Mouse (Mus musculus): ENCODE measurements at regions not wholly inside any gene's neighbourhood (a gene's known extent, or its start where the extent isn't known, plus 50 kb on each side); places are given as distances from the start of the nearest gene placed in this dataset.
A peak's percentile ranks its signal among the peaks of the same experiment; 100 is the strongest.

- H3K4me1 ChIP-seq (ENCODE audit: control insufficient read depth in 2 of 2, insufficient read depth in 2 of 2, low read length in 2 of 2) = peaks cover 7 to 13% of the 10 kb centered on the region in 2 experiments
- no peak overlapping the region for H3K9ac ChIP-seq (ENCODE audit: low read length)
- peak overlapping the region; percentile 48 for H3K4me2 ChIP-seq (ENCODE audit: low read length)
- no peak; the same call in 1 of the 2 replicates for ATAC-seq (ENCODE audit: insufficient number of reproducible peaks, insufficient read depth, low FRiP score, low read depth)
- H3K36me3 ChIP-seq (ENCODE audit: control insufficient read depth, insufficient read depth, low read length) = no peaks in the 10 kb centered on the region
- WGBS = 37% methylated on average over 12 of the region's 12 CpGs
- peak overlapping the region; percentile 81 to 85 for H3K27ac ChIP-seq (replicated peaks in 1 of 2; ENCODE audit: control insufficient read depth in 1 of 2, insufficient read depth in 1 of 2, low read depth in 2 of 2, low read length in 2 of 2)
- no peaks in the 10 kb centered on the region for H3K9me3 ChIP-seq (ENCODE audit: control insufficient read depth, low read length)
- H3K27me3 ChIP-seq (ENCODE audit: control insufficient read depth, insufficient read depth, low read length) = no peaks in the 10 kb centered on the region
- no peak overlapping the region for H3K4me3 ChIP-seq (ENCODE audit: control insufficient read depth in 1 of 2, insufficient read depth in 1 of 2, low read depth in 1 of 2, low read length in 2 of 2)
Observed at GRCm38 (mm10) chr3:56485550-56486400, 302.3 kb upstream of the Nbea start.

GRCm38 (mm10) chr3:56484096-56484495, 300.6 kb upstream of the Nbea start:
- H3K36me3 ChIP-seq (ENCODE audit: control insufficient read depth, insufficient read depth, low read length) = no peaks in the 10 kb centered on the region
- no peak overlapping the region for H3K27ac ChIP-seq (replicated peaks in 1 of 2; ENCODE audit: control insufficient read depth in 1 of 2, insufficient read depth in 1 of 2, low read depth in 2 of 2, low read length in 2 of 2)
- H3K4me2 ChIP-seq (ENCODE audit: low read length) = no peak overlapping the region
- H3K9ac ChIP-seq (ENCODE audit: low read length) = no peak overlapping the region
- WGBS = 91% methylated on average over 8 of the region's 8 CpGs
- no peak for ATAC-seq (ENCODE audit: insufficient number of reproducible peaks, insufficient read depth, low FRiP score, low read depth)
- H3K9me3 ChIP-seq (ENCODE audit: control insufficient read depth, low read length) = no peaks in the 10 kb centered on the region
- peaks cover 7 to 13% of the 10 kb centered on the region in 2 experiments for H3K4me1 ChIP-seq (ENCODE audit: control insufficient read depth in 2 of 2, insufficient read depth in 2 of 2, low read length in 2 of 2)
- no peak overlapping the region for H3K4me3 ChIP-seq (ENCODE audit: control insufficient read depth in 1 of 2, insufficient read depth in 1 of 2, low read depth in 1 of 2, low read length in 2 of 2)
- H3K27me3 ChIP-seq (ENCODE audit: control insufficient read depth, insufficient read depth, low read length) = no peaks in the 10 kb centered on the region

GRCm38 (mm10) chr3:56483370-56483769, 299.9 kb upstream of the Nbea start:
- Histone ChIP-seq H3K27ac (replicated peaks in 1 of 2; ENCODE audit: control insufficient read depth in 1 of 2, insufficient read depth in 1 of 2, low read depth in 2 of 2, low read length in 2 of 2) (no peak overlapping the region), H3K4me1 (ENCODE audit: control insufficient read depth in 2 of 2, insufficient read depth in 2 of 2, low read length in 2 of 2) (peaks cover 5 to 13% of the 10 kb centered on the region in 2 experiments), H3K4me3 (ENCODE audit: control insufficient read depth in 1 of 2, insufficient read depth in 1 of 2, low read depth in 1 of 2, low read length in 2 of 2) (no peak overlapping the region), H3K9ac (ENCODE audit: low read length) (no peak overlapping the region), H3K36me3 (ENCODE audit: control insufficient read depth, insufficient read depth, low read length) (no peaks in the 10 kb centered on the region), H3K4me2 (ENCODE audit: low read length) (no peak overlapping the region), H3K27me3 (ENCODE audit: control insufficient read depth, insufficient read depth, low read length) (no peaks in the 10 kb centered on the region), H3K9me3 (ENCODE audit: control insufficient read depth, low read length) (no peaks in the 10 kb centered on the region)
- no peak for ATAC-seq (ENCODE audit: insufficient number of reproducible peaks, insufficient read depth, low FRiP score, low read depth)
- 78% methylated on average over 4 of the region's 4 CpGs for WGBS

GRCm38 (mm10) chr3:56479529-56479928, 296.0 kb upstream of the Nbea start:
- no peak overlapping the region for H3K9ac ChIP-seq (ENCODE audit: low read length)
- no peaks in the 10 kb centered on the region for H3K9me3 ChIP-seq (ENCODE audit: control insufficient read depth, low read length)
- no peak for ATAC-seq (ENCODE audit: insufficient number of reproducible peaks, insufficient read depth, low FRiP score, low read depth)
- 81% methylated on average over 1 of the region's 1 CpGs for WGBS
- no peaks in the 10 kb centered on the region for H3K36me3 ChIP-seq (ENCODE audit: control insufficient read depth, insufficient read depth, low read length)
- no peaks in the 10 kb centered on the region for H3K4me1 ChIP-seq (ENCODE audit: control insufficient read depth in 2 of 2, insufficient read depth in 2 of 2, low read length in 2 of 2)
- H3K4me3 ChIP-seq (ENCODE audit: control insufficient read depth in 1 of 2, insufficient read depth in 1 of 2, low read depth in 1 of 2, low read length in 2 of 2) = no peak overlapping the region
- H3K27ac ChIP-seq (replicated peaks in 1 of 2; ENCODE audit: control insufficient read depth in 1 of 2, insufficient read depth in 1 of 2, low read depth in 2 of 2, low read length in 2 of 2) = no peak overlapping the region
- no peaks in the 10 kb centered on the region for H3K27me3 ChIP-seq (ENCODE audit: control insufficient read depth, insufficient read depth, low read length)
- no peak overlapping the region for H3K4me2 ChIP-seq (ENCODE audit: low read length)

- Histone ChIP-seq H3K9ac (ENCODE audit: low read length) (no peak overlapping the region), H3K27ac (replicated peaks in 1 of 2; ENCODE audit: control insufficient read depth in 1 of 2, insufficient read depth in 1 of 2, low read depth in 2 of 2, low read length in 2 of 2) (no peak overlapping the region), H3K4me1 (ENCODE audit: control insufficient read depth in 2 of 2, insufficient read depth in 2 of 2, low read length in 2 of 2) (no peaks in the 10 kb centered on the region), H3K4me3 (ENCODE audit: control insufficient read depth in 1 of 2, insufficient read depth in 1 of 2, low read depth in 1 of 2, low read length in 2 of 2) (no peak overlapping the region), H3K9me3 (ENCODE audit: control insufficient read depth, low read length) (no peaks in the 10 kb centered on the region), H3K36me3 (ENCODE audit: control insufficient read depth, insufficient read depth, low read length) (no peaks in the 10 kb centered on the region), H3K4me2 (ENCODE audit: low read length) (no peak overlapping the region), H3K27me3 (ENCODE audit: control insufficient read depth, insufficient read depth, low read length) (no peaks in the 10 kb centered on the region)
- ATAC-seq (ENCODE audit: insufficient number of reproducible peaks, insufficient read depth, low FRiP score, low read depth) = no peak
- 63% methylated on average over 6 of the region's 6 CpGs for WGBS
Observed at GRCm38 (mm10) chr3:56478544-56479140, 295.1 kb upstream of the Nbea start.

GRCm38 (mm10) chr3:56475529-56476527, 292.3 kb upstream of the Nbea start:
- Histone ChIP-seq H3K4me2 (ENCODE audit: low read length) (no peak overlapping the region), H3K4me1 (ENCODE audit: control insufficient read depth in 2 of 2, insufficient read depth in 2 of 2, low read length in 2 of 2) (no peaks in the 10 kb centered on the region), H3K36me3 (ENCODE audit: control insufficient read depth, insufficient read depth, low read length) (no peaks in the 10 kb centered on the region), H3K27ac (replicated peaks in 1 of 2; ENCODE audit: control insufficient read depth in 1 of 2, insufficient read depth in 1 of 2, low read depth in 2 of 2, low read length in 2 of 2) (no peak overlapping the region), H3K9me3 (ENCODE audit: control insufficient read depth, low read length) (no peaks in the 10 kb centered on the region), H3K4me3 (ENCODE audit: control insufficient read depth in 1 of 2, insufficient read depth in 1 of 2, low read depth in 1 of 2, low read length in 2 of 2) (no peak overlapping the region), H3K9ac (ENCODE audit: low read length) (no peak overlapping the region), H3K27me3 (ENCODE audit: control insufficient read depth, insufficient read depth, low read length) (no peaks in the 10 kb centered on the region)
- WGBS = 62% methylated on average over 3 of the region's 3 CpGs
- ATAC-seq (ENCODE audit: insufficient number of reproducible peaks, insufficient read depth, low FRiP score, low read depth) = no peak

GRCm38 (mm10) chr3:56472651-56473050, 289.1 kb upstream of the Nbea start:
- no peak for ATAC-seq (ENCODE audit: insufficient number of reproducible peaks, insufficient read depth, low FRiP score, low read depth)

More at GRCm38 (mm10) chr3:56472651-56473050, 289.1 kb upstream of the Nbea start:
- Histone ChIP-seq H3K9ac (ENCODE audit: low read length) (no peak overlapping the region), H3K4me3 (ENCODE audit: control insufficient read depth in 1 of 2, insufficient read depth in 1 of 2, low read depth in 1 of 2, low read length in 2 of 2) (no peak overlapping the region), H3K9me3 (ENCODE audit: control insufficient read depth, low read length) (no peaks in the 10 kb centered on the region), H3K27me3 (ENCODE audit: control insufficient read depth, insufficient read depth, low read length) (no peaks in the 10 kb centered on the region), H3K4me2 (ENCODE audit: low read length) (no peak overlapping the region), H3K27ac (replicated peaks in 1 of 2; ENCODE audit: control insufficient read depth in 1 of 2, insufficient read depth in 1 of 2, low read depth in 2 of 2, low read length in 2 of 2) (no peak overlapping the region), H3K36me3 (ENCODE audit: control insufficient read depth, insufficient read depth, low read length) (no peaks in the 10 kb centered on the region), H3K4me1 (ENCODE audit: control insufficient read depth in 2 of 2, insufficient read depth in 2 of 2, low read length in 2 of 2) (no peaks in the 10 kb centered on the region)
- 82% methylated on average over 6 of the region's 6 CpGs for WGBS
